Mouse (Mus musculus) thymus, postnatal 4 days (tissue): ENCODE measurements around the gene Mlycd.
A peak's percentile ranks its signal among the peaks of the same experiment; 100 is the strongest.
"Not testable (repeated sequence)": the region's sequence is repeated elsewhere in the genome, so short reads cannot be mapped to it uniquely, and the experiment has no call there.

ENCODE experiments used
- DNase-seq: peaks from one replicate; pipeline ENCODE4 v3.0.0; 2021

Gene Mlycd

GRCm38 (mm10) chr8:119394524-119395026, at the start of gene Mlycd:
TSS of gene Mlycd (plus strand) at chr8:119394878.
- DNase-seq = peak; percentile 90

- DNase-seq = peak; percentile 39
These were observed 49.5 kb upstream of the Mlycd start for GRCm38 (mm10) chr8:119345029-119345682.

GRCm38 (mm10) chr8:119345683-119346075, 49.0 kb upstream of the Mlycd start:
- peak; percentile 31 for DNase-seq

GRCm38 (mm10) chr8:119351647-119352046, 43.0 kb upstream of the Mlycd start:
- no peak for DNase-seq

- no peak for DNase-seq
These were observed 41.6 kb upstream of the Mlycd start for GRCm38 (mm10) chr8:119352977-119353658.

- no peak for DNase-seq
These were observed 41.0 kb upstream of the Mlycd start for GRCm38 (mm10) chr8:119353659-119354023.

GRCm38 (mm10) chr8:119356631-119357030, 38.0 kb upstream of the Mlycd start:
- DNase-seq = peak; percentile 45

- DNase-seq = no peak
These were observed 36.5 kb upstream of the Mlycd start for GRCm38 (mm10) chr8:119358175-119358574.

- peak; percentile 88 for DNase-seq
These were observed 35.8 kb upstream of the Mlycd start for GRCm38 (mm10) chr8:119358836-119359235.

- DNase-seq = no peak
These were observed 33.9 kb upstream of the Mlycd start for GRCm38 (mm10) chr8:119360686-119361295.

GRCm38 (mm10) chr8:119374716-119375115, 20.0 kb upstream of the Mlycd start:
- DNase-seq = not testable (repeated sequence)

- DNase-seq = no peak
These were observed 16.2 kb upstream of the Mlycd start for GRCm38 (mm10) chr8:119378476-119378875.

GRCm38 (mm10) chr8:119380619-119381018, 14.1 kb upstream of the Mlycd start:
- peak; percentile 63 for DNase-seq

GRCm38 (mm10) chr8:119384478-119384877, 10.2 kb upstream of the Mlycd start:
- peak; percentile 73 for DNase-seq

GRCm38 (mm10) chr8:119385854-119386253, 8.8 kb upstream of the Mlycd start:
- DNase-seq = no peak

GRCm38 (mm10) chr8:119386988-119387387, 7.7 kb upstream of the Mlycd start:
- DNase-seq = no peak

- no peak for DNase-seq
These were observed 581 bp upstream of the Mlycd start for GRCm38 (mm10) chr8:119394097-119394496.

- peak; percentile 57 for DNase-seq
These were observed 633 bp downstream of the Mlycd start for GRCm38 (mm10) chr8:119395072-119395950.

GRCm38 (mm10) chr8:119398558-119398957, 3.9 kb downstream of the Mlycd start:
- DNase-seq = no peak

- no peak for DNase-seq
These were observed 4.6 kb downstream of the Mlycd start for GRCm38 (mm10) chr8:119399255-119399654.

- DNase-seq = no peak
These were observed 5.5 kb downstream of the Mlycd start for GRCm38 (mm10) chr8:119400122-119400671.

GRCm38 (mm10) chr8:119400904-119401303, 6.2 kb downstream of the Mlycd start:
- no peak for DNase-seq

GRCm38 (mm10) chr8:119403912-119404311, 9.2 kb downstream of the Mlycd start:
- no peak for DNase-seq
